Mouse (Mus musculus): Measurements from ENCODE around the gene Dll4.

- TF ChIP-seq CTCF (IDR thresholded peaks at IDR 0.05; ENCODE audit: control insufficient read depth, insufficient read depth, low read length) (no peak), POLR2A (IDR thresholded peaks at IDR 0.05; ENCODE audit: borderline replicate concordance, control insufficient read depth, low read depth, low read length) (no peak)
Measured at GRCm38 (mm10) chr2:119292281-119292680, 33.3 kb upstream of the Dll4 start.
